Mouse (Mus musculus) layer of hippocampus, adult 11-12 months (tissue): Measurements from ENCODE around the gene Dcn.

Experiments used
- DNase-seq: peaks from one replicate; pipeline ENCODE4 v3.0.0; 2022; ENCODE audit warnings: low spot score

The Dcn gene

DNA sequence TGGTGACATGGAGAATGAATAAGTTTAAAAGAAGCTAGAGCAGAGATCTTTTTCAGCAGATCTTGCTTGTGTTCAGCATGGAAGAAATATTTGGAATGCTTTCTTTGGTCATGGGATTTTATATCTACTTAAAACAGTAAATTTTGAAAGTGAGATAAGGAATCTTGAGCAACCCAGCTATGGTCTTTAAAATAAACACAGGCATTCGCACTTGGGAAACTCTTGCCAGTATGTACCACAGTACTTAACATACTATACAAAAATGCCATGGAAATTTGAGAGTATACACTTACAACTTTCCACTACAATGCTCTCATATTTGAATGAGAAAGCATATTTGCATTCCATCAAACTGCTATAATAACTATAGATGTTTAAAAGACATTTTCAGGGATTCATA lies 68.3 kb downstream of the Dcn start:
- no peak for DNase-seq

GRCm38 (mm10) chr10:97564957-97565856 lies 85.8 kb downstream of the Dcn start, which contains the start of gene Lum:
Gene Lum (plus strand): TSS chr10:97565128.
- DNase-seq = no peak

- DNase-seq = no peak
These were observed 88.2 kb downstream of the Dcn start for GRCm38 (mm10) chr10:97567489-97568135.
